Mouse (Mus musculus) olfactory bulb, adult 2 months (tissue): ENCODE measurements around the gene Cog5.

ENCODE experiments used
- CTCF ChIP-seq: fragments of 200-500 bp; IDR thresholded peaks from 2 replicates; pipeline ENCODE4 v1.5.1; 2012; ENCODE audit warnings: low read depth, mild to moderate bottlenecking, low read length, moderate library complexity; ENCODE audit not compliant: insufficient read depth
- POLR2A ChIP-seq: fragments of 200-500 bp; IDR thresholded peaks from 2 replicates; pipeline ENCODE4 v1.6.1; 2012; ENCODE audit warnings: mild to moderate bottlenecking, low read depth, low read length, moderate library complexity; ENCODE audit not compliant: insufficient read depth

DNA sequence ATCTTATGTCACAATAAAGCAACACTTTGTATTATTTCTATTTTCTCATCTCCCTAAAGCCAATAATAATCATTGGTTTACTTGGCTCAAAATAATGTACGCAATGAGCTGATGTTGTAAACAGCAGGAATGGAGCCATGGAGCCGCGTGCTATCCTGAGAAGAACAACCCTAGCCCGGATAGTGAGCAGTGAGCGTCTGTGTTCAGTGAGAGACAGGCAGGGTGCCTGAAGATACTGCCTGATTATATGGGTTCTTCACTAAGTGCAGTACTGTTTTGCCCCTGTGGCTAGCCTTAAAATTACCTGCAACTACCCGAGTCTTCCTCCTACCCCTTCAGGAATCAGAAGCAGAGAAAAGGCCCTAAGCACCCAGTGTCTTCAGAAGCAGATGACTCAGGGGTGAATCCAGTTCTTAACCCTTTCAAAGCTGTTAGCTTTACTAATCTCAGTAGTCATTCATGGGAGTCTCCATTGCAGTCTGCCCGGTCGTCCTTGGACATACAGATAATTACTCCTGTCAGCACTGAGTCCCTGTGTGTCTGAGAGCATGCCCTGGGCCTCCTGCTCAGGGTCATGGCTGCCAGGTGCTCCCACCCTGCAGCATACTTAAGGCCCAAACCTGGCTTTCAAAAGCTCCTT, 240.5 kb downstream of the Cog5 start:
- TF ChIP-seq CTCF (no peak), POLR2A (no peak)
